Mouse (Mus musculus) 3134 (cell line): ENCODE measurements around the gene Stk11.

Experiments used
- DNase-seq: peaks from one replicate; pipeline ENCODE4 v3.0.0-alpha.2; 2011; ENCODE audit warnings: low spot score; ENCODE audit not compliant: insufficient read length; ENCODE audit errors: extremely low read depth

Stk11 gene

GRCm38 (mm10) chr10:80141786-80142529 is 26.4 kb downstream of the Stk11 start:
- peak; percentile 91 for DNase-seq

- DNase-seq: no peak
Observed at GRCm38 (mm10) chr10:80142530-80142925, 26.9 kb downstream of the Stk11 start.

GRCm38 (mm10) chr10:80143664-80144063 is 28.1 kb downstream of the Stk11 start:
- no peak for DNase-seq

- DNase-seq: no peak
Observed at GRCm38 (mm10) chr10:80144159-80144558, 28.6 kb downstream of the Stk11 start.

GRCm38 (mm10) chr10:80144864-80145838 is 29.5 kb downstream of the Stk11 start:
- DNase-seq: peak; percentile 58

- no peak for DNase-seq
Observed at GRCm38 (mm10) chr10:80145896-80146295, 30.3 kb downstream of the Stk11 start.

GRCm38 (mm10) chr10:80146568-80147011 is 31.0 kb downstream of the Stk11 start:
- peak; percentile 19 for DNase-seq

GRCm38 (mm10) chr10:80147146-80147718 is 31.6 kb downstream of the Stk11 start:
- DNase-seq: no peak

GRCm38 (mm10) chr10:80147719-80148601 is 32.4 kb downstream of the Stk11 start, which contains the start of gene Midn:
TSS of gene Midn (plus strand) at chr10:80148272.
- DNase-seq: peak; percentile 93

- peak; percentile 95 for DNase-seq
Observed at GRCm38 (mm10) chr10:80148610-80149290, 33.1 kb downstream of the Stk11 start.

- DNase-seq: peak; percentile 98
Observed at GRCm38 (mm10) chr10:80149291-80150225, 34.0 kb downstream of the Stk11 start.

- DNase-seq: peak; percentile 61
Observed at GRCm38 (mm10) chr10:80150226-80151210, 34.9 kb downstream of the Stk11 start.

- DNase-seq: peak; percentile 75
Observed at GRCm38 (mm10) chr10:80151211-80152034, 35.8 kb downstream of the Stk11 start.

- peak; percentile 76 for DNase-seq
Observed at GRCm38 (mm10) chr10:80152071-80152872, 36.7 kb downstream of the Stk11 start.

- peak; percentile 76 for DNase-seq
Observed at GRCm38 (mm10) chr10:80152873-80153260, 37.3 kb downstream of the Stk11 start.

GRCm38 (mm10) chr10:80153713-80154112 is 38.1 kb downstream of the Stk11 start:
- peak; percentile 21 for DNase-seq
